Mouse (Mus musculus) liver, embryonic 14.5 days (tissue): ENCODE results near the gene Fastk. TPM values are rescaled to one million over a fixed set of nuclear protein-coding genes. Genes with fewer than 3 reads are reported as not detected.

Source experiments
- ATAC-seq: fragments of 200-750 bp; cut with Nextera tagmentation; 2 replicates; pipeline ENCODE4 v1.8.0; 2017; ENCODE audit warnings: moderate number of reproducible peaks, mild to moderate bottlenecking, moderate library complexity; ENCODE audit not compliant: insufficient read depth
- DNase-seq, 3 experiments: peaks; one replicate each; pipeline ENCODE4 v3.0.0-alpha.2; 2012 to 2013; ENCODE audit warnings: low read depth in 3 of 3, low spot score in 3 of 3
- H3K27ac ChIP-seq: fragments of 300-500 bp; sonication (generic); 2 replicates; pipeline ENCODE4 v1.5.1; 2014; ENCODE audit warnings: moderate library complexity, mild to moderate bottlenecking, control low read depth, inconsistent platforms
- H3K27me3 ChIP-seq: fragments of 300-500 bp; sonication (generic); 2 replicates; pipeline ENCODE4 v1.6.1; 2014; ENCODE audit warnings: mild to moderate bottlenecking, low read length, moderate library complexity; ENCODE audit not compliant: control insufficient read depth, insufficient read depth
- H3K36me3 ChIP-seq: fragments of 300-500 bp; sonication (generic); replicated peaks from 2 replicates; pipeline ENCODE4 v1.6.1; 2014; ENCODE audit warnings: low read depth; ENCODE audit not compliant: control insufficient read depth, insufficient read depth
- H3K4me1 ChIP-seq, 2 experiments: fragments of 200-500 bp in 1 of 2; fragments of 300-500 bp in 1 of 2; sonication (generic) in 1 of 2; replicated peaks; 2 replicates each; pipeline ENCODE4 v1.6.1; 2012 to 2014; ENCODE audit warnings: antibody characterized with exemption in 1 of 2, inconsistent platforms in 1 of 2, low read length in 1 of 2; ENCODE audit not compliant: control insufficient read depth in 2 of 2, insufficient read depth in 2 of 2
- H3K4me2 ChIP-seq: fragments of 300-500 bp; sonication (generic); 2 replicates; pipeline ENCODE4 v1.6.1; 2014; ENCODE audit warnings: low read depth, mild to moderate bottlenecking, control low read depth, moderate library complexity
- H3K4me3 ChIP-seq, 2 experiments: fragments of 200-500 bp in 1 of 2; fragments of 300-500 bp in 1 of 2; sonication (generic) in 1 of 2; 2 replicates each; pipeline ENCODE4 v1.5.1; 2012 to 2014; ENCODE audit warnings: low read depth in 2 of 2, low read length in 2 of 2, mild to moderate bottlenecking in 2 of 2, control low read depth in 1 of 2, inconsistent platforms in 1 of 2, moderate library complexity in 1 of 2; ENCODE audit not compliant: insufficient read depth in 1 of 2
- H3K9ac ChIP-seq: fragments of 300-500 bp; sonication (generic); replicated peaks from 2 replicates; pipeline ENCODE4 v1.6.1; 2014; ENCODE audit warnings: mild to moderate bottlenecking, control low read depth, moderate library complexity
- H3K9me3 ChIP-seq: fragments of 300-500 bp; sonication (generic); 2 replicates; pipeline ENCODE4 v1.6.1; 2016; ENCODE audit warnings: low read length, mixed read lengths; ENCODE audit not compliant: control insufficient read depth
- CTCF ChIP-seq: IDR thresholded peaks from 2 replicates; pipeline ENCODE4 v1.5.1; 2016; ENCODE audit warnings: antibody characterized with exemption, low read depth, control low read depth
- EP300 ChIP-seq: IDR thresholded peaks from 2 replicates; pipeline ENCODE4 v1.6.1; 2016; ENCODE audit warnings: antibody characterized with exemption, low read depth
- WGBS: fragments of 180-500 bp; shearing (Covaris S2); extraction: QIAGEN DNeasy Blood & Tissue Kit; methylation state at CpG from one replicate; pipeline ENCODE4 v1.1.7; 2014; ENCODE audit not compliant: insufficient replicate concordance; 5-methylcytosine and 5-hydroxymethylcytosine counted together
- polyA plus RNA-seq, 2 experiments: library from polyadenylated mRNA; depleted of rRNA in 1 of 2; stranded (reverse) in 1 of 2; unstranded in 1 of 2; fragments of >200 nt; fragmentation: Nextera tagmentation in 1 of 2; extraction: Ambion mirVana in 1 of 2; gene quantifications; 2 replicates each; pipeline versions ENCODE4 v1.2.1 to v1.2.3; 2012 to 2014

The Fastk gene
- polyA plus RNA-seq, 2 experiments, result 40.8 to 59.9 TPM

DNA sequence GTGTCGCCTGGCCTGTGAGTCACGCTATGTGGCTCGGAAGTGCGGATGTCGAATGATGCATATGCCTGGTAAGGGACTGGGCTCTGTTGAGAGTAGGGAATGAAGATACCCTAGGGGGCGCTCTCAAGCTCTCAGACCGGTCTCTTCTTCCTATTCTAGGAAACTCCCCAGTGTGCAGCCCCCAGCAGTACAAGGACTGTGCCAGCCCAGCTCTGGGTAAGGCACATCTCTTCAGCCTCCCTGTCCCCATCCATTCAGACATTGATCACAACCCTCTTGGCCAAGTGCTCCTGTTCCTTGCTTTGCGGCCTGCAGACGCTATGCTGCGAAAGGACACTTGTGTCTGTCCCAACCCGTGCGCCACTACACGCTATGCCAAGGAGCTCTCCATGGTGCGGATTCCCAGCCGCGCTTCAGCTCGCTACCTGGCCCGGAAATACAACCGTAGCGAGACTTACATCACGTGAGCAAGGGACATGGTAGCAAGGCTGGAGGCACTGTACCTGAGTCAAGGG is 28.8 kb downstream of the Fastk start:
- H3K4me1 ChIP-seq, result peaks cover 0 to 3% of the 10 kb centered on the region in 2 experiments; a peak in 1 of 4 replicates
- no peak overlapping the region for H3K4me2 ChIP-seq
- H3K27me3 ChIP-seq, result no peaks in the 10 kb centered on the region
- TF ChIP-seq EP300, result no peak
- TF ChIP-seq CTCF, result peak; percentile 72
- DNase-seq (peak in 2 of 3 experiments; percentile 36 to 54), ATAC-seq (peak; percentile 56; the same call in 1 of the 2 replicates)
- no peaks in the 10 kb centered on the region for H3K9me3 ChIP-seq
- H3K36me3 ChIP-seq, result no peaks in the 10 kb centered on the region
- no peak overlapping the region for H3K4me3 ChIP-seq
- H3K27ac ChIP-seq, result no peak overlapping the region
- H3K9ac ChIP-seq, result no peak overlapping the region
- WGBS, result 7% methylated on average over 21 of the region's 21 CpGs

DNA sequence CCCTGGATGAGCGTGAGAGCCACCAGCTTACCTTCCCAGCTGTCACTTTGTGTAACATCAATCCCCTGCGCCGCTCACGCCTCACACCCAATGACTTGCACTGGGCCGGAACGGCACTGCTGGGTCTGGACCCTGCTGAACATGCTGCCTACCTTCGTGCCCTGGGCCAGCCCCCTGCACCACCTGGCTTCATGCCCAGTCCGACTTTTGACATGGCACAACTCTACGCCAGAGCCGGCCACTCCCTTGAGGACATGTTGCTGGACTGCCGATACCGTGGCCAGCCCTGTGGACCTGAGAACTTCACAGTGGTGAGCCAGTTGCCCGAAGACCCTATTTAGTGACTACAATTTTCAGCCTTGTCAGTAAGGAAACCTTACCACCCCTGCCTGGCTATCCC is 31.1 kb downstream of the Fastk start:
- no peak overlapping the region for H3K27ac ChIP-seq
- TF ChIP-seq EP300, result no peak
- TF ChIP-seq CTCF, result no peak
- no peaks in the 10 kb centered on the region for H3K36me3 ChIP-seq
- no peak overlapping the region for H3K9ac ChIP-seq
- DNase-seq (no peak), ATAC-seq (no peak)
- H3K9me3 ChIP-seq, result no peaks in the 10 kb centered on the region
- H3K27me3 ChIP-seq, result no peaks in the 10 kb centered on the region
- peaks cover 0 to 3% of the 10 kb centered on the region in 2 experiments; a peak in 1 of 4 replicates for H3K4me1 ChIP-seq
- WGBS, result 69% methylated on average over 13 of the region's 13 CpGs
- no peak overlapping the region for H3K4me3 ChIP-seq
- no peak overlapping the region for H3K4me2 ChIP-seq

DNA sequence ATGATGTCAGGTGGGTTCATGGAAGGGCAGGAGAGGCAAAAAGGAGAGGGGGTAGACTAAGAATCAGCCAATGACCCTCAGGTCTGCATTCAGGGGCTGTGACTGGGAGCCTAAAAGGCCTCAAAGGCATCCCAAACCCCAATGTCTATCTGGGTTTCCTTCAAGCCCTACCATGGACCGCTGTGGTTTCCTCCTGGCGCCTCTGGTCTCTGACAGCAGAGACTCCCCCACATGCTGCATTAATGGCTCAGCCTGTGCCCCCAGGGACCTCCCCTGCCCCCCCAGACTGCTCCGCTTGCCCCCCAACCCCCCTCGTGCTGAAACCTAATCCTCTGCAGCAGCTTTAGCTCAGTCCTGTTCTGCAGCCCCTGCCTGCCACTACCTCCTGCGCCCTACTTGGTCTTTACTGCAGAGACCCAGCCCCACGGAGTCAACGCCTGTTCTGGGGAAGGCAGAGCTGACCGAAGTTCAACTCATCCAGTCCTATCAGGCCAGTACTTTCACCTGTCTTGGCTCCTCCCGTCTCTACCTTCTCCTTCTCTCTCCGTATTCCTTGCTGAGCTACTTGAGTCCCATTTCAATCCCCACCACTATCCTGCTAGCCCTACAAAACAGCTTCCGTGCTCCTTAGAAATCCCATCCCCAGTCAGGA is 31.9 kb downstream of the Fastk start, which contains the start of gene Asic3:
Gene Asic3 (plus strand): TSS at position 351 of the 652 bp plus-strand sequence.
- Histone ChIP-seq H3K27ac (no peak within 1 kb of the TSS), H3K4me2 (no peak within 1 kb of the TSS), H3K27me3 (no peaks in the 10 kb centered on the region), H3K9me3 (no peaks in the 10 kb centered on the region), H3K4me3 (no peak within 1 kb of the TSS), H3K4me1 (peaks cover 0 to 3% of the 10 kb centered on the region in 2 experiments; a peak in 1 of 4 replicates), H3K36me3 (no peaks in the 10 kb centered on the region), H3K9ac (no peak within 1 kb of the TSS)
- TF ChIP-seq CTCF (no peak), EP300 (no peak)
- DNase-seq (no peak), ATAC-seq (no peak)
- WGBS, result 30% methylated on average over 11 of the region's 11 CpGs

DNA sequence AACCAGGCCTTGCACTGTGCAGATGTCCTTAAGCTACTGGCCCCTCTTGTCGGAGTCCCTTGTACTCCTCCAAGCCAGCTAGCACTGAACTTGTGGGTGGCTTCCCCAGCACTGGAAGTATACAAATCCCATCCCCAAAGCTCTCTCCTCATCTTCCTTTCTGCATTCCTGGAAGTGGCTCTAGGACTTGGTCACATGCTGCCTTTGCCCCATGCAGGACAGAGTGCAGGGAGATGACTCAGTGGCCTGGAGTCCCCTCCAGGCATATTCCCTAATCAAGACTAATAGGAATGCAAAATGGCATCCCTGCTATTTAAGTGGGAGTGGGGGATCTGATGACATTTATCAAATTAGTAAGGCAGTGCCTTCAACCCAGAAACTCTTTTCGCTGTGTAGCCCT is 33.0 kb downstream of the Fastk start:
- WGBS, result 64% methylated on average over 2 of the region's 2 CpGs
- ATAC-seq (no peak), DNase-seq (no peak)
- H3K9ac ChIP-seq, result no peak overlapping the region
- peaks cover 0 to 3% of the 10 kb centered on the region in 2 experiments; a peak in 1 of 4 replicates for H3K4me1 ChIP-seq
- no peak overlapping the region for H3K4me2 ChIP-seq
- no peak overlapping the region for H3K27ac ChIP-seq
- no peak overlapping the region for H3K4me3 ChIP-seq
- H3K36me3 ChIP-seq, result no peaks in the 10 kb centered on the region
- no peaks in the 10 kb centered on the region for H3K9me3 ChIP-seq
- no peak for TF ChIP-seq EP300
- no peak for TF ChIP-seq CTCF
- no peaks in the 10 kb centered on the region for H3K27me3 ChIP-seq

DNA sequence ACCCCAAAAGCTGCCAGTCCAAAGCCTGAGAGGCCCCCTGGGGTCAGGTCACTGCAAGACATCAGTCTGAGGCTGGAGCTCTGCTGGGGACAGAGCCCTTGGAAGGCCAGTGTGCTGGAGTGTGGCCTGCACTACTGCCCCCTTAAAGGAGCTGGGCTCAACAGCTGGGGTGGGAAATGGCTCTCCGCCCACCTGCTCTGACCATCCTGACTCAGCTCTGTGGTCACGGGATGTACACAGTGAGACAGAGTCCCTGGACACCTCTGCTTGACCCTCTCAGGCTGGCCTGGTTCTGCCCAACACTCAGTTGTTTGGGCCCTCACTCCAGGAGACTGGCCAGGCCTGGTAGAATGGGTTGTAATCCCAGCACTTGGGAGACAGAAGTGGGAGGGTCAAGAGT is 35.6 kb downstream of the Fastk start:
- ATAC-seq (no peak), DNase-seq (no peak)
- Histone ChIP-seq H3K27me3 (no peaks in the 10 kb centered on the region), H3K9ac (no peak overlapping the region), H3K4me3 (no peak overlapping the region), H3K36me3 (no peaks in the 10 kb centered on the region), H3K4me1 (0 out of 4 replicates have a peak, but pooled peaks cover 0 to 2% of the 10 kb centered on the region in 2 experiments), H3K4me2 (no peak overlapping the region), H3K9me3 (no peaks in the 10 kb centered on the region), H3K27ac (no peak overlapping the region)
- 71% methylated on average over 2 of the region's 2 CpGs for WGBS
- TF ChIP-seq EP300 (no peak), CTCF (no peak)
